Mouse (Mus musculus) right cerebral cortex, adult 2 months (tissue): ENCODE data around the gene Fkbp14.
A peak's percentile ranks its signal among the peaks of the same experiment; 100 is the strongest.

ENCODE experiments used
- DNase-seq, 2 experiments: peaks; one replicate each; pipeline ENCODE4 v3.0.0; 2021 to 2022; ENCODE audit warnings: low spot score in 2 of 2

The Fkbp14 gene

DNA sequence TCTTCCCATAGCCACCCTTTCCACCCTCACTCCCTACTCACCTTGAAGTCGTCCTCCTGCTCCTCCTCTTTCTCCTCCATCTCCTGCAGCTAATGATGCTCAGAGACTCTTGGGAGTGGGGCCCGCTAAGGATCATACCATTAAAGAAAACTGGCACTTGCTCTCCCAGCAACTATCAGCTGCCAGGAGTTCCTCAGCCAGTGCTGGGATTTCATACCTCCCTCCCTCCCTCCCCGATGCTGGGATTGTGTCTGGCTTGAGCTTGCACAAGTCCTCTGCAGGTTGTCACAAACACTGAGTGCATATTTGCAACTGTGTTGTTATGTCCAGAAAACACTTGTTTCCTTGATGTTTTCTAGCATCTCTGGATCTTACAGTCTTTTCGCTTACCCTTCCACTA is at the start of gene Fkbp14:
Gene Fkbp14, minus strand, starts transcription at position 101 of the 400 bp plus-strand sequence.
- no peak for DNase-seq

GRCm38 (mm10) chr6:54643181-54643580 is 46.1 kb upstream of the Fkbp14 start:
- no peak for DNase-seq

GRCm38 (mm10) chr6:54641953-54642352 is 44.8 kb upstream of the Fkbp14 start:
- peak; percentile 35 to 36 for DNase-seq

DNA sequence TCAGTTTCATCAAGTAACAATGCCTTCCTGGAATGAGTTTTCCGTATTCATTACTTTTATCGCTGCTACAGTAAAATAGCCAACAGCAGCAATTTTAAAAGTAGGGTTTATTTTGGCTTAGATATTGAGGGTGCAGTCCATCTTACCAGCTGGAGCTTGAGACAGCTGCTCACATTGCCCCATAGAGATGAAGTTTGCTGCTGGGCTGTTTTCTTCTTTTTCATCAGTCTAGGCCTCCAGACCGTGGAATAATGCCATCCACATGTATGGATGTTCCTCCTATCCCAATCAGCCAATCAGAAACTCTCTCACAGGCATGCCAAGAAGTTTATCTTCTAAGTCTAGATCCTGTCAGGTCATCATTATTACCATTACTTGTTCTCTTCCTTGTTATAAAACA is 42.8 kb upstream of the Fkbp14 start:
- no peak for DNase-seq

- DNase-seq, result peak; percentile 33 to 52
These were observed 34.4 kb upstream of the Fkbp14 start for GRCm38 (mm10) chr6:54631462-54631861.

DNA sequence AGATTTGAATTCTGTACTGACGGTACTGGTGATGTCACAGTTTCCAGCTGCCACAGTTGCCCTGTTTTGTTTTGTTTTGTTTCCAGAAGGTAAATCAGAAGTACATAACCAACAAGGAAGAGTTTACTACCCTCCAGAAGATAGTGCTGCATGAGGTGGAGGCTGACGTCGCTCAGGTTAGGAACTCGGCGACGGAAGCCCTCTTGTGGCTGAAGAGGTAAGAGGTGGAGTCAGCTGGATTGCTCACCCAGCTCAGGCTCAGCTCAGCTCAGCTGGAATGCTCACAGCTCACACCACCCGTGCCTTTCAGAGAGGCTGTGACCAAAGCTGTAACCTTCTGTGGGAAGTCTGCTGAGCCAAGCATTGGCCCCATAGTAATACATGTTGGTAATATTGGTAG is 32.6 kb upstream of the Fkbp14 start:
- DNase-seq, result peak in 1 of 2 experiments; percentile 23

DNA sequence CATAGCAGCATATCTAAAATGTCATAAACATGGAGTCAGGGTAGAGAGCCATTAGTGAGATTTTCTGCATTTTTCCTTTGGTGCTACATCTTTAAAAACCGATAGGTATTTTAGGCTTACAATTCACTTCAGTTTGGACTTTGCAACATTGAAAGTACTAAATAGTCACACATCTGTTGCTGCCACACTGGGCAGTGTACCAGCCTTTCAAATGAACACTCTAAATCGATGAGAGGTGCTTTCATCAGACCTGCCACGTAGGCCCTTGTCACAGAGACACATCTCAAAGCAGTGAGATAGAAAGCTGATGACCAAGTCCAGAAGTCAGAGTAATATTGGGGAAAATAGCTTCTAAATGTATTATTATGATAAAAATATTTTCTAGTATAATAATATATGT is 31.3 kb upstream of the Fkbp14 start:
- DNase-seq, result no peak

DNA sequence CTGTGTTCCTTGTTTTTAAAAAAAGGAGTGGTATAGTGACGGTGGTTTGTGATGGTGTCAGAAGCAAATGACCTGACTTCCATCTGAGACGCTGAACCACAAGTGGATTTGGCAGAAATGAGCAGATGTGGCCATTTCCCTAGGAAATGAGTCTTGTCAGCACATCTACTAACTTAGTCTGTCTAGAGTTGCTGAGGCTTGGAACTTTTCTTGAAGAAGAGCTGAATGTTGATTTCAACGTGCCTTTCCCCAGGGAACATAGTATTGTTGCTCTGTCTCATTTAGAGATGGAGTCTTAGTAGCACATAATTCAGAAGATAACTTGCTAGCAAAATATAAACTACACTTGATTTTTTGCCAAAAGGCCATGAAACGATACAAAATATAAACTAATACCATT is 23.2 kb upstream of the Fkbp14 start:
- DNase-seq, result no peak

- no peak for DNase-seq
These were observed 22.4 kb upstream of the Fkbp14 start for GRCm38 (mm10) chr6:54619530-54619929.

DNA sequence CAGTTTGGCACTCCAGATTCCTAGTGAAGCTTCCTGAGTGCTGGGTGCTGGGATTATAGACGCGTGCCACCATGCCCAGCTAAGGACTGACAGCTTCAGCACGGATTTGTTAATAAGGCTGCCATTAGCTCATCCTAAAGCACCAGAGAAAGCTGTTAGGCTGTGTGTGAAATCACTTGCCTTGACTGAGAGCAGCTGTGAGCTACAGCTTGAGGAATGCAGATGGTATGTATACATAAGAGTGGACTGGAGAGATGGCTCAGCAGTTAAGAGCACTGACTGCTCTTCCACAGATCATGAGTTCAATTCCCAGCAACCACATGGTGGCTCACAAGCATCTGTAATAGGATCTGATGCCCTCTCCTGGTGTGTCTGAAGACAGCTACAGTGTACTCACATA is 20.3 kb upstream of the Fkbp14 start:
- DNase-seq, result no peak

- DNase-seq, result no peak
These were observed 9.1 kb upstream of the Fkbp14 start for GRCm38 (mm10) chr6:54606241-54606640.

GRCm38 (mm10) chr6:54604001-54604715 is 7.0 kb upstream of the Fkbp14 start:
- DNase-seq, result no peak

DNA sequence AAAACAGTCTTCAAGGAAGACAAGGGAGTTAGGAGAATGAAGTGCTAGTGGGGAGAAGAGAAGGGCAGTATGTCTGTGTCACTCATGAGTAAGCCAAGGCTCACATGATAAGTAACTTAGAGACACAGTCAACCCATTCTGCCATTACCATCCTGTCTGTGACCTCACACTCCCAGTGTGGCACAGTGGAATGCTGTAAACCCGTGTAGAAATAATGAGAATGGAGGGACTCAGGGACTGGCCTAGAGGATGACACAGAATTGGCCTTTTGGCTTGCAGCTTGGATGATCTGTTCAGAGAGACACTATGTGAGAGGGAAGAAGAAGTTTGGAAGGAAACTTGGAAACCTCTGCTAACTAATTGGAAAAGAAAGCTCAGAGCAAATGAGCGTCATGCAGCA is 5.8 kb upstream of the Fkbp14 start:
- no peak for DNase-seq

GRCm38 (mm10) chr6:54600681-54601347 is 3.7 kb upstream of the Fkbp14 start:
- DNase-seq, result no peak

GRCm38 (mm10) chr6:54597711-54598110 is 603 bp upstream of the Fkbp14 start:
- DNase-seq, result no peak

DNA sequence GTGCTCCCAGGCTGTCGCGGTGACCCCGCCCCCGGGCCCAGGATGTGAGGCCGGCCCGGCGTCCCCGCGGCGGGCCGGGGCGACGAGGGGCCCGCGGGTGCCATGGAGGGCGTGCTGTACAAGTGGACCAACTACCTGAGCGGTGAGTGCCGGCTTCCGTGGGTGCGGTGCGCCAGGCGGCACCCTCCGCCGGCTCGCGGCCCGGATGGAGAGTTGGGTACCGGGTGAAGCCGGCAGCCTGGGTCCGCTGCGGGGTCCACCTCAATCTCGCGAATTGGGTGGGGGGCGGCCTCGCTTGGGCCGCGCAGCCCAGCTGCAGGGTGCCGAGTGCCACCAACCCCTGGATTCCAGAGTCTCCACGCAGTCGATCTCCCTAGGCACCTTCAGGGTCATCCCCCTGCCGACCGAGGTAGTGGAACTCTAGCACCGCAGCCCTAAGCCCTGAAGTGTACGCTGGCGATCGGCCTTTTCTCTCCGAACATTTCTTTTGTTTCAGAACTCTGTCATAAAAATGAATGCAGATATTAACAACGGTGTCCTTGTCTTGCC is 1.7 kb downstream of the Fkbp14 start:
- no peak for DNase-seq

DNA sequence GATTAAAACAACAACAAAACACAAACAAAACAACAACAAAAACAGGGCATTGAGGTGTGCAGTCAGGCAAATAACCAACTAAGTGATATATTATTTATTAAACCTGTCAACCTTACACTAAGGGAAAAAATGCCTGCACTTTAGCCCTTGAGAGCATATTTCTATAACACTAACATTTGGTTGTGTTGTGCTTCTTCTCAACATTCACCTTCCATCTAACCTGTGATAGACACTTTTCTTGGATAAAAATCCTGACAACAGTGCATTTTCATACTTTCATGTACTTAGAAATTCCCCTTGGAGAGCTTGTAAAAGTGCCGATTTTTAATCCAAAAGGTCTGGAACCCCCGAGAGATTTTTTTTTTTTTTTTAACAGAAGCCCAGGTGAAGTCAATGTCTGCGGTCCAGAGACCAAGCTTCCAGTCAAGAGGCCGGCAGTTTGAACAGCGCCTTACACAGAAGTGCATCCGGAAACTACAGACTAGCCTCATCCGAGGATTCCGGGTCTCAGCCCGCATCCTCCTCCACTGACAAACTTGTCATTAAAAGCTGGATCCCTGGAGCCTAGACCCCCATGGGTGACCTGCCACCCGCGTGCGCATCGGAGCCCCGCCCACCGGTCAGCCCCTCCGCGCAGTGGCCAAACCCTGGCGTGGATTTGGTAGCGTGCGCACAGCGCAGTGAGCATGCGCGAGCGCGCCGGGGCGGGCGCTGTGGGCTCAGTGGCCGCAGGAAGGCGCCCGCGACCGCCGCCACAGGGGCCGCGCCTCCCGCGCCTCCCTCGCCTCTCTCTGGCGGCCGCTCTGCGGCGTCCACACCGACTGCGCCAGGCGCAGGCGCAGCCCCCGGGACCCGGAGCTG is 2.4 kb downstream of the Fkbp14 start, which contains the start of gene Plekha8:
Gene Plekha8, plus strand, starts transcription at position 643 of the 861 bp plus-strand sequence.
- peak; percentile 88 to 93 for DNase-seq

- DNase-seq, result no peak
These were observed 3.2 kb downstream of the Fkbp14 start for GRCm38 (mm10) chr6:54593766-54594468.

GRCm38 (mm10) chr6:54592938-54593535 is 4.1 kb downstream of the Fkbp14 start:
- peak; percentile 94 to 98 for DNase-seq

DNA sequence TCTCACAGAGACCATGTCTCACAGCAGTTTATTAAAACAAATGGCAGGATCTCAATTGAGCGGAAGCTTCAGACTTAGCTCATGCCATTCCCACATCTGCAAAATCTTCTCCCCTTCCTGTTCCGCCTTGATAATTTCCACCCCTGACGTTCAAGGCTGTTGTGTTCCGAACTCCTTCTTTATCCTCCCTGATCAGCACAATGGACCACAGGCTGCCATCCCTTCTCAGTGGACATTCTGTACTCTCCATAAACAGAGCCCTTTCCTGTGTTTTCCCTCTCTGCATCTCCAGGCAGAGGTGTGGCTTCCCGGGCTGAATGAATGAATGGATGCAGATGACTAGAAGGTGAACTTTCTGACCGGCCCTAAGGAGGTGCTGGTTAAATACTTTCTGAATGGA is 5.3 kb downstream of the Fkbp14 start:
- no peak for DNase-seq

- DNase-seq, result no peak
These were observed 6.4 kb downstream of the Fkbp14 start for GRCm38 (mm10) chr6:54590691-54591090.
